Mouse (Mus musculus) hindbrain, embryonic 15.5 days (tissue): Measurements from ENCODE around the gene Rpap3. TPM values are rescaled to one million over a fixed set of nuclear protein-coding genes. Genes with fewer than 3 reads are reported as not detected.

Experiments
- ATAC-seq: fragments of 200-750 bp; cut with Nextera tagmentation; 2 replicates; pipeline ENCODE4 v1.8.0; 2017; ENCODE audit warnings: low read depth, moderate number of reproducible peaks, moderate TSS enrichment; ENCODE audit not compliant: low FRiP score
- H3K27ac ChIP-seq: fragments of 300-500 bp; sonication (generic); replicated peaks from 2 replicates; pipeline ENCODE4 v1.5.1; 2015; ENCODE audit warnings: mild to moderate bottlenecking, inconsistent platforms
- H3K27me3 ChIP-seq: fragments of 300-500 bp; sonication (generic); 2 replicates; pipeline ENCODE4 v1.6.1; 2015; ENCODE audit warnings: control low read depth, inconsistent platforms
- H3K36me3 ChIP-seq: fragments of 300-500 bp; sonication (generic); 2 replicates; pipeline ENCODE4 v1.6.1; 2015; ENCODE audit warnings: control low read depth, inconsistent platforms
- H3K4me1 ChIP-seq: fragments of 300-500 bp; sonication (generic); replicated peaks from 2 replicates; pipeline ENCODE4 v1.6.1; 2015; ENCODE audit warnings: control low read depth, inconsistent platforms
- H3K4me2 ChIP-seq: fragments of 300-500 bp; sonication (generic); 2 replicates; pipeline ENCODE4 v1.6.1; 2015; ENCODE audit warnings: moderate library complexity, mild to moderate bottlenecking, inconsistent platforms
- H3K4me3 ChIP-seq: fragments of 300-500 bp; sonication (generic); 2 replicates; pipeline ENCODE4 v1.5.1; 2015; ENCODE audit warnings: mild to moderate bottlenecking, inconsistent platforms
- H3K9ac ChIP-seq: fragments of 300-500 bp; sonication (generic); 2 replicates; pipeline ENCODE4 v1.6.1; 2015; ENCODE audit warnings: inconsistent platforms
- H3K9me3 ChIP-seq: fragments of 300-500 bp; sonication (generic); 2 replicates; pipeline ENCODE4 v1.6.1; 2016; ENCODE audit warnings: control low read depth, inconsistent platforms
- WGBS: fragments of 180-500 bp; shearing (Covaris S2); methylation state at CpG from one replicate; pipeline ENCODE4 v1.1.7; 2015; 5-methylcytosine and 5-hydroxymethylcytosine counted together
- polyA plus RNA-seq: library from polyadenylated mRNA; unstranded; fragments of >200 nt; fragmentation: Nextera tagmentation; extraction: Ambion mirVana; gene quantifications from 2 replicates; pipeline ENCODE4 v1.2.1, GENCODE M21; 2015

The Rpap3 gene
- polyA plus RNA-seq, 1 experiment from 2014 or later = 34.7 TPM

- Histone ChIP-seq H3K9ac (no peak overlapping the region), H3K9me3 (no peaks in the 10 kb centered on the region), H3K4me2 (no peak overlapping the region), H3K4me3 (no peak overlapping the region), H3K4me1 (peaks cover 3% of the 10 kb centered on the region; the same call in 1 of the 2 replicates), H3K27ac (no peak overlapping the region), H3K36me3 (no peaks in the 10 kb centered on the region), H3K27me3 (no peaks in the 10 kb centered on the region)
- WGBS = 60% methylated on average over 7 of the region's 7 CpGs
- ATAC-seq = no peak
Measured at GRCm38 (mm10) chr15:97728804-97729203, 23.2 kb upstream of the Rpap3 start.

DNA sequence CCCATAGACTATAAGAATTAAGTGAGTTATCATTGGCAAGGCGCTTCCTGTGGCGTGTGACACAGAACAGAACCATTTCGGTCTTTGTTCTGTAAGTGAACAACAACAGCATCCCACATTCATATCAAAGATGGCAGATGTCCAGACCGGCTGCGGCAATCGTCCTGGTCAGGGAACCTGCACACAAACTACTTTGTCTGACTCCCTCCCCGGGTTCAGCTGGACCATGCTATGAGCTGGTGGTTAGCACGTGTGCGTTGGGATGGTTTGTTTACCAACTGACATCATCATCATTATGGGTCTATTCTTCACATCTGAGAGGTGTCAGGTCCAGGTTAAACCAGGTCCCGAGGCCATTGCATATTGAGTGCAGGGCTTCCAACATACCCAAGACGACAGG, 22.8 kb upstream of the Rpap3 start:
- Histone ChIP-seq H3K9me3 (no peaks in the 10 kb centered on the region), H3K27ac (no peak overlapping the region), H3K36me3 (no peaks in the 10 kb centered on the region), H3K9ac (no peak overlapping the region), H3K4me1 (peaks cover 3% of the 10 kb centered on the region; the same call in 1 of the 2 replicates), H3K27me3 (no peaks in the 10 kb centered on the region), H3K4me3 (no peak overlapping the region), H3K4me2 (no peak overlapping the region)
- no peak for ATAC-seq
- 91% methylated on average over 11 of the region's 11 CpGs for WGBS

GRCm38 (mm10) chr15:97727520-97727919, 21.9 kb upstream of the Rpap3 start:
- Histone ChIP-seq H3K4me2 (no peak overlapping the region), H3K4me1 (peaks cover 3% of the 10 kb centered on the region; the same call in 1 of the 2 replicates), H3K9ac (no peak overlapping the region), H3K9me3 (no peaks in the 10 kb centered on the region), H3K27me3 (no peaks in the 10 kb centered on the region), H3K36me3 (no peaks in the 10 kb centered on the region), H3K27ac (no peak overlapping the region), H3K4me3 (no peak overlapping the region)
- ATAC-seq = no peak
- 88% methylated on average over 5 of the region's 5 CpGs for WGBS

DNA sequence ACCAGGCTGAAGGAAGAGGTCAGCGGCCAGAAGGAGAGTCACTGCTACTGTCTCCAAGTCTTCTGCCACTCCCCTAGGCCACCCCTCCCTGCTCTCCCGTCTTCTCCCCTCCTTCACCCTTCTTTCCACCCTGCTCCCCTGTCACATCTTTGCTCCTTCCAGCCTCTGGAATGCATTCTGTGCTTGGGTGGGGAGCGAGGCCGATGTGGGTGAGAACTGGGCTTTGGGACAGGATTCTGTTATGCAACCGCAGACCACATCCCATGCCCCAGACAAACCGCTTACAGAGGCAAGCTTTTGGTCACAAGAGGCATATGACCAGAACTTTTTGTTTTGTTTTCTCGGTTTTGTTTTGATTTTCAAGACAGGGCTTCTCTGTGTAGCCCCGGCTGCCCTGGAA, 21.4 kb upstream of the Rpap3 start:
- H3K9ac ChIP-seq = no peak overlapping the region
- ATAC-seq = no peak
- peaks cover 3% of the 10 kb centered on the region; the same call in 1 of the 2 replicates for H3K4me1 ChIP-seq
- H3K4me3 ChIP-seq = no peak overlapping the region
- H3K27me3 ChIP-seq = no peaks in the 10 kb centered on the region
- WGBS = 81% methylated on average over 8 of the region's 8 CpGs
- H3K27ac ChIP-seq = no peak overlapping the region
- no peak overlapping the region for H3K4me2 ChIP-seq
- no peaks in the 10 kb centered on the region for H3K9me3 ChIP-seq
- H3K36me3 ChIP-seq = no peaks in the 10 kb centered on the region

DNA sequence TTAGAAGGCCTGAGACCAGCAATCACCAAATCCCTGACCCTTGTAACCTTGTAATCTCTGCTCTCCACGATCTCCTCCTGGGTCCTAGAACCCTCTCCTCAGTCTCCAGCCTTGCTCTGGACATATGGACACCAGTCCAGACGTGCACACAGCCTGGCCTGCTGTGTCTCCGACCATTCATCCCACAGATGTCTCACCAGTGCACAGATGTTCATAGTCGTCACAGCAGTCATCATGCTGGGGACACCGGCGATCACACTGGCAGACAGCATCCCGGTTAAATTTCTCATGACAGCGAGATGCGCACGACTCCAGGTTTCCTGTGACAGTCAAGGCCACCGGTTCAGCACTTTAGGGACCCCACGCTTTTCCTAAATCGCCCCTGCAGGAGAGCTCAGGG, 20.7 kb upstream of the Rpap3 start:
- Histone ChIP-seq H3K27me3 (no peaks in the 10 kb centered on the region), H3K4me1 (peaks cover 3% of the 10 kb centered on the region; the same call in 1 of the 2 replicates), H3K9me3 (no peaks in the 10 kb centered on the region), H3K4me3 (no peak overlapping the region), H3K9ac (no peak overlapping the region), H3K36me3 (no peaks in the 10 kb centered on the region), H3K4me2 (no peak overlapping the region), H3K27ac (no peak overlapping the region)
- ATAC-seq = no peak
- 75% methylated on average over 13 of the region's 13 CpGs for WGBS

DNA sequence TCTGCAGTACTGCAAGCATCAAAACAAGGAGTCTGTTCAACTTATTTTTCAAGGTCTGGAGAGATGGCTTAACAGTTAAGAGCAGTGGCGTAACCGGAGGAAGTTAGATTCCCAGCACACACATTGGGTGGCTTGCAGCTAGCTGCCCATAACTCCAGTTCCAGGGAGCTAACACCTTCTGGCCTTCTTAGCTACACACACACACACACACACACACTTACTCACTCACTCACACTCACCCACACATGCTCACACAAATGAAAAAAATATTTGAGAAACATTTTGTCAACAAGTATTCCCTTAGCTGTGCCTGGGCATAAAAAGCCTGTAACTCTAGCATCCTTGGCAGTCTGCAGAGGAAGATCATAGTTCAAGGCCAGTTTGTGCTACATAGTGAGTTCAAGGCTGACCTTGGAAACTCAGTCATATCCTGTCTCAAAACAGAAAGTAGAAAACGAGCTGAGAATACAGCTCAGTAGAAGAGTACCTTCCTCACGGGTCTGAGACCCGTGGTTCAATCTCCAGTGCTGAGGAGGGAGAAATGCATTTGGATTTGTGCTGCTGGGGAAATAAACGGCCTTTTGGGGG, 19.7 kb upstream of the Rpap3 start:
- Histone ChIP-seq H3K27me3 (no peaks in the 10 kb centered on the region), H3K4me2 (no peak overlapping the region), H3K27ac (no peak overlapping the region), H3K9me3 (no peaks in the 10 kb centered on the region), H3K4me1 (peaks cover 3% of the 10 kb centered on the region; the same call in 1 of the 2 replicates), H3K4me3 (no peak overlapping the region), H3K9ac (no peak overlapping the region), H3K36me3 (no peaks in the 10 kb centered on the region)
- ATAC-seq = no peak
- WGBS = 86% methylated on average over 6 of the region's 6 CpGs

- no peaks in the 10 kb centered on the region for H3K9me3 ChIP-seq
- peaks cover 3% of the 10 kb centered on the region; the same call in 1 of the 2 replicates for H3K4me1 ChIP-seq
- H3K27ac ChIP-seq = peak overlapping the region; percentile 23; the same call in 1 of the 2 replicates
- no peak overlapping the region for H3K9ac ChIP-seq
- H3K27me3 ChIP-seq = no peaks in the 10 kb centered on the region
- 89% methylated on average over 17 of the region's 17 CpGs for WGBS
- H3K4me3 ChIP-seq = no peak overlapping the region
- no peak for ATAC-seq
- H3K36me3 ChIP-seq = no peaks in the 10 kb centered on the region
- no peak overlapping the region for H3K4me2 ChIP-seq
Measured at GRCm38 (mm10) chr15:97724346-97725197, 18.9 kb upstream of the Rpap3 start.

DNA sequence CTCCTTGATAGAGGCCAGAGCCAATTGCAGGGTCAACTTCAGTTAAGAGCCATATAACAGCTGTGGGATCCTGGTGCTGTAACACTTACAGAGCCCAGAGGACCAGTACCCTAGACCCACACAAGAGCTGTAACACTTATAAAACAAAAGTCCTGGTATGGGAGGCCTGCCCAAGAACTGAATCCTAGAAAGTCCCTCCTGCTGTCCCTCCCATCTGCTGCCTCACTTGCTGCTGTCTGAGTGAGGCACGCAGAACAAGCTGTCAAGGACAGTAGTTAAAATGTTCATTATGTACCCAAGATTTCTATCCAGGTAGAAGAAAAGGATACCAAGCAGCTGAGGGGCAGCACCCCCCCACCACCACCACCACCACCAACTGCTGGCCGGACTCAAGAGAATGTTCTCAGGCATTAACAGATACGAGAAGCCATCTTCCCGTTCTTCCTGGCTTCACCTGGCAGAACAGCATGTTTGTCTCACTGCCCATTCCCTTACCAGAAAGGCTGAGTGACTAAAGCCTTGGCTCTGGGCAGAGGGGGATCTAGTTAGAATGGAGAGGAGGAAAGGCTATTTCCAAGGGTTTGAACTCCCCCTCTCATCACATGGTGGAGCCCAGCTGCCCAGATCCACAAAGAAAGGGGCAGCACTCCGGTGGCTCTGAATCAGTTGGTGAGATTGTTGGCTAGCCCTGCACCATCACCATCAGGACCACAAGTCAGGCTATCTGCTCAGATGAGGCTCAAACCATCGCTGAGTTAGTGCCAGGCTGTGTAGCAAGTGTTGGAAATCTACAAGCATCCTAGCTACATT, 18.1 kb upstream of the Rpap3 start:
- WGBS = 85% methylated on average over 6 of the region's 6 CpGs
- H3K4me2 ChIP-seq = no peak overlapping the region
- no peak overlapping the region for H3K9ac ChIP-seq
- H3K4me1 ChIP-seq = no peaks in the 10 kb centered on the region; the same call in 1 of the 2 replicates
- H3K4me3 ChIP-seq = no peak overlapping the region
- H3K27me3 ChIP-seq = no peaks in the 10 kb centered on the region
- ATAC-seq = no peak
- no peaks in the 10 kb centered on the region for H3K9me3 ChIP-seq
- no peak overlapping the region for H3K27ac ChIP-seq
- H3K36me3 ChIP-seq = no peaks in the 10 kb centered on the region

DNA sequence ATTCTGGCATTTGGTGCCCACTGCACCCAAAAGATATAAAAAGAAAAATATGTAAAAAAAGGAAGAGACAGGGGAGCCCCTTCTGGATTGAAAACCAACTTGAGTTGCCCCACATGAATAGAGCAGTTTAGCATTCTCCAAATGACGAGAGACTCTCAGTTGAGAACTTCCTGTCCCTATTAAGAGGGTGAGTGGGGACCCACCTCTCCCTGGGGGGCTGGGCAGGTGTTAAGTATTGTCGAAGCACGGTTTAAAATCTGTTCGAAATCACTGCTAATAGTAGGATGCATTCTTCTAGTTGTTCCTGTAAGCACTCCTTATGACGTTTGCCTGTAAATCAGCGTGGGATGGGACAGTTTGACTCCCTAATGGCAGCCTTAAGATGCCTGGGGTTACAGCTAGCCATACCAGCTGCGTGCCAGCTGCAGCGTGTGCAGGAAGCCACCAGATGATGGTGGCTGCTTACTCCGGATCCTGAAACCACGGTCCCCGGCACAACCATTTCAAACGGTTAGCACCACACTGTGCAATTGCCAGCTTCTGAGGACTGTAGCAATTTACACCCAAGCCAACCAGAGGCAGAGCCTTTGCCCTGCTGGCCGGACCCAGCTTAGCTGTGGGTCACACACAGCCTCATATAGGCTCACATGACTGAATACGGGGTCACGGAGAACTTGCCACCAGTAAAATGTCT, 15.5 kb upstream of the Rpap3 start:
- H3K36me3 ChIP-seq = no peaks in the 10 kb centered on the region
- no peak for ATAC-seq
- H3K27me3 ChIP-seq = no peaks in the 10 kb centered on the region
- no peak overlapping the region for H3K4me3 ChIP-seq
- 67% methylated on average over 15 of the region's 15 CpGs for WGBS
- H3K9me3 ChIP-seq = no peaks in the 10 kb centered on the region
- no peak overlapping the region for H3K27ac ChIP-seq
- H3K9ac ChIP-seq = no peak overlapping the region
- H3K4me1 ChIP-seq = no peaks in the 10 kb centered on the region; the same call in 1 of the 2 replicates
- no peak overlapping the region for H3K4me2 ChIP-seq

- H3K27ac ChIP-seq = 0 out of 2 replicates have a peak overlapping the region, but pooled peaks have one; percentile 27
- WGBS = 71% methylated on average over 12 of the region's 12 CpGs
- no peak overlapping the region for H3K9ac ChIP-seq
- H3K4me2 ChIP-seq = no peak overlapping the region
- H3K9me3 ChIP-seq = no peaks in the 10 kb centered on the region
- H3K4me3 ChIP-seq = no peak overlapping the region
- no peaks in the 10 kb centered on the region for H3K36me3 ChIP-seq
- ATAC-seq = no peak
- no peaks in the 10 kb centered on the region for H3K27me3 ChIP-seq
- H3K4me1 ChIP-seq = no peaks in the 10 kb centered on the region; the same call in 1 of the 2 replicates
Measured at GRCm38 (mm10) chr15:97720026-97720675, 14.5 kb upstream of the Rpap3 start.

- H3K27ac ChIP-seq = no peak overlapping the region
- no peak overlapping the region for H3K4me3 ChIP-seq
- no peak overlapping the region for H3K4me2 ChIP-seq
- no peaks in the 10 kb centered on the region for H3K9me3 ChIP-seq
- H3K36me3 ChIP-seq = no peaks in the 10 kb centered on the region
- H3K4me1 ChIP-seq = no peaks in the 10 kb centered on the region; the same call in 1 of the 2 replicates
- ATAC-seq = no peak
- 90% methylated on average over 12 of the region's 12 CpGs for WGBS
- H3K9ac ChIP-seq = no peak overlapping the region
- H3K27me3 ChIP-seq = no peaks in the 10 kb centered on the region
Measured at GRCm38 (mm10) chr15:97719494-97719893, 13.9 kb upstream of the Rpap3 start.
